In the genomic region with DNA sequence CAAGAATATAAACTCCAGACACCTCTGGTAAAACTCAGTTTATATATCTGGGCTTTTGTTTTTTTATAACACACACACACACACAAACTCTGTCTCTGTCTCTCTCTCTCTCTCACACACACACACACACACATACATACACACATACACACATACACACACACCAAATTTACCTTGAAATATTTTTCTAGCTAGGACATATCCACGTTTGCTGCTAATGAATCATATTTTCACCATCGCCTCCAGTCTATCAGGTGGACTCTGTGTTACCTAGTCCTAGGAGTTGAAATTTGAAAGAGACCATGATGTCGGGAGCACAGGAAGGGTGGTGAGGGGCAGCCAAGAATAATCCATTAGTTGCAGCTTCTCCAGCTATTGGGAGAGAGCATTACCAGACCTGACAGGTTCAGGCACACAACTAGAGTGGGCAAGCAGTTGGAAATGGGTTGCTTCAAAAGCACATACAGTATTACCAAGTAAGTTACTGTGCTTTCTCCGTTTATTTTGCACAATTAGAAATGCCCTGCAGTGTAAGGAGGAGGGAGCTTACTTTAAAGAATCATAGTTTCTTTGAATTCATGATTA, we compare ENCODE assay signal across 19 mouse cellular contexts. TPM values are rescaled to one million over a fixed set of nuclear protein-coding genes. Genes with fewer than 3 reads are reported as not detected.
A peak's percentile ranks its signal among the peaks of the same experiment; 100 is the strongest.
DNase-seq lines count a peak whose midpoint lies in the region; ATAC-seq lines count a peak whose summit lies in the region.
"Had no signal": no experiment of that assay in that cellular context is flagged by ENCODE, and none has a peak within 500 bp of the region (broad histone marks: within the 10 kb centered on the region; RNA-seq: fewer than 3 reads in every experiment).

No protein-coding gene starts in this region.

- H3K36me3 ChIP-seq in hindbrain, embryonic 10.5 days, result no peaks in the 10 kb centered on the region
- no peaks in the 10 kb centered on the region for H3K36me3 ChIP-seq in midbrain, embryonic 13.5 days
- H3K36me3 ChIP-seq in kidney, embryonic 16.5 days (ENCODE audit: insufficient read depth, low read length), result no peaks in the 10 kb centered on the region
- H3K36me3 ChIP-seq: limb, embryonic 15.5 days; lung, embryonic 15.5 days had no signal

- H3K4me3 ChIP-seq in hindbrain, embryonic 10.5 days, result peak overlapping the region; percentile 84
- peak overlapping the region; percentile 96 for H3K4me3 ChIP-seq in midbrain, embryonic 13.5 days (replicated peaks)
- no peak overlapping the region for H3K4me3 ChIP-seq in kidney, embryonic 16.5 days (ENCODE audit: low read length)
- H3K4me3 ChIP-seq: limb, embryonic 15.5 days; lung, embryonic 15.5 days had no signal

- no peaks in the 10 kb centered on the region for H3K9me3 ChIP-seq in hindbrain, embryonic 10.5 days
- H3K9me3 ChIP-seq in midbrain, embryonic 13.5 days, result no peaks in the 10 kb centered on the region
- H3K9me3 ChIP-seq in kidney, embryonic 16.5 days (ENCODE audit: low read length), result no peaks in the 10 kb centered on the region
- H3K9me3 ChIP-seq: limb, embryonic 15.5 days; lung, embryonic 15.5 days had no signal

- no peak for ATAC-seq in midbrain, embryonic 13.5 days
- no peak for ATAC-seq in erythroid progenitor cell, adult 5-6 weeks (replicated peaks; ENCODE audit: low FRiP score, poor library complexity, severe bottlenecking)
- no peak for ATAC-seq in kidney, embryonic 16.5 days (ENCODE audit: low FRiP score, low TSS enrichment)
- ATAC-seq: CD4-positive, CD25-positive, alpha-beta regulatory T cell, adult 4 months had no signal

- peak overlapping the region; percentile 85 for H3K9ac ChIP-seq in midbrain, embryonic 13.5 days (replicated peaks)
- no peak overlapping the region for H3K9ac ChIP-seq in kidney, embryonic 16.5 days (replicated peaks; ENCODE audit: low read length)
- H3K9ac ChIP-seq: limb, embryonic 15.5 days; lung, embryonic 15.5 days had no signal

- DNase-seq in retina, embryonic 14.5 days (ENCODE audit: low spot score), result peak; percentile 3
- no peak for DNase-seq in retina, postnatal 1 day
- DNase-seq in hindbrain, embryonic 10.5 days (ENCODE audit: low spot score), result no peak
- no peak for DNase-seq in testis, postnatal 10 days (ENCODE audit: low spot score)
- no peak for DNase-seq in urinary bladder, postnatal 36 days (ENCODE audit: low spot score in 2 of 2)
- DNase-seq: cerebellum, adult 9-11 months; gastrocnemius, postnatal 25 days; kidney, postnatal 36 days; thymus, postnatal 4 days had no signal

- peak overlapping the region; percentile 97 for H3K27ac ChIP-seq in hindbrain, embryonic 10.5 days
- H3K27ac ChIP-seq in midbrain, embryonic 13.5 days, result peak overlapping the region; percentile 100
- H3K27ac ChIP-seq in kidney, embryonic 16.5 days (ENCODE audit: low read length), result no peak overlapping the region
- H3K27ac ChIP-seq: limb, embryonic 15.5 days; lung, embryonic 15.5 days had no signal

- H3K27me3 ChIP-seq in hindbrain, embryonic 10.5 days (ENCODE audit: insufficient read depth, poor library complexity, severe bottlenecking), result peaks cover 71% of the 10 kb centered on the region
- H3K27me3 ChIP-seq in midbrain, embryonic 13.5 days, result no peaks in the 10 kb centered on the region
- H3K27me3 ChIP-seq in kidney, embryonic 16.5 days (ENCODE audit: insufficient read depth, low read length), result peaks cover 90% of the 10 kb centered on the region

- peaks cover 62% of the 10 kb centered on the region for H3K4me1 ChIP-seq in hindbrain, embryonic 10.5 days (replicated peaks)
- H3K4me1 ChIP-seq in midbrain, embryonic 13.5 days (replicated peaks), result peaks cover 65% of the 10 kb centered on the region
- peaks cover 27% of the 10 kb centered on the region for H3K4me1 ChIP-seq in kidney, embryonic 16.5 days (ENCODE audit: insufficient read depth, low read length)

- peak overlapping the region; percentile 91 for H3K4me2 ChIP-seq in midbrain, embryonic 13.5 days (replicated peaks)
- no peak overlapping the region for H3K4me2 ChIP-seq in kidney, embryonic 16.5 days (replicated peaks; ENCODE audit: low read depth, low read length)
- H3K4me2 ChIP-seq: limb, embryonic 15.5 days; lung, embryonic 15.5 days had no signal

- 5% methylated on average over 4 of the region's 4 CpGs for WGBS in hindbrain, embryonic 10.5 days
- 5% methylated on average over 4 of the region's 4 CpGs for WGBS in midbrain, embryonic 13.5 days
- 15% methylated on average over 4 of the region's 4 CpGs for WGBS in kidney, embryonic 16.5 days

RNA-seq across cellular contexts. Expression of a gene that starts 6.9 kb away (rescaled TPM):
- 16.8 and 17.8 TPM in 2 replicates for polyA plus RNA-seq in hindbrain, embryonic 10.5 days (2016; fragmentation: Nextera tagmentation; extraction: Ambion mirVana)
- 28.2 and 28.4 TPM in 2 replicates for polyA plus RNA-seq in midbrain, embryonic 13.5 days (2015; fragmentation: Nextera tagmentation; extraction: Ambion mirVana)
- total RNA-seq in erythroid progenitor cell, adult 5-6 weeks (2015; ENCODE audit: low replicate concordance), result not detected in 2 replicates
- not detected in 2 replicates for total RNA-seq in erythroid progenitor cell, adult 5-6 weeks (2017; ENCODE audit: low replicate concordance)
- polyA plus RNA-seq in kidney, embryonic 16.5 days (2015; fragmentation: Nextera tagmentation; extraction: Ambion mirVana), result 7.6 and 8.4 TPM in 2 replicates
- total RNA-seq: gastrocnemius, postnatal 25 days; megakaryocyte-erythroid progenitor cell, adult 5-6 weeks had no signal
- polyA plus RNA-seq: heart, embryonic 14.5 days; small intestine, adult 2 months; stomach, embryonic 16.5 days had no signal
